Mouse (Mus musculus): ENCODE data around the gene Aif1. TPM values are rescaled to one million over a fixed set of nuclear protein-coding genes. Genes with fewer than 3 reads are reported as not detected.

Gene Aif1
- polyA plus RNA-seq, 1 experiment: 4.1 TPM

- WGBS: 68% methylated on average over 11 of the region's 11 CpGs
These were observed 3.2 kb downstream of the Aif1 start for GRCm38 (mm10) chr17:35172445-35173234.

GRCm38 (mm10) chr17:35168541-35169207 lies 7.2 kb downstream of the Aif1 start:
- no peak overlapping the region for H3K4me3 ChIP-seq (replicated peaks; ENCODE audit: insufficient read depth, low read depth, low read length)
- no peak overlapping the region for H3K27ac ChIP-seq (ENCODE audit: insufficient read depth, low read length)
- TF ChIP-seq CTCF (IDR thresholded peaks at IDR 0.05; ENCODE audit: borderline replicate concordance, insufficient read depth, low read depth, low read length) (no peak), POLR2A (IDR thresholded peaks at IDR 0.05; ENCODE audit: borderline replicate concordance, insufficient read depth, low read length) (no peak)
- H3K4me1 ChIP-seq (ENCODE audit: control insufficient read depth, insufficient read depth, low read length): no peaks in the 10 kb centered on the region
- DNase-seq: no peak
- WGBS: 11% methylated on average over 4 of the region's 4 CpGs
- H3K27me3 ChIP-seq (ENCODE audit: control insufficient read depth, insufficient read depth, low read length): no peaks in the 10 kb centered on the region

More at GRCm38 (mm10) chr17:35172445-35173234, 3.2 kb downstream of the Aif1 start:
- Histone ChIP-seq H3K27ac (ENCODE audit: insufficient read depth, low read length) (no peak overlapping the region), H3K4me1 (ENCODE audit: control insufficient read depth, insufficient read depth, low read length) (no peaks in the 10 kb centered on the region), H3K4me3 (replicated peaks; ENCODE audit: insufficient read depth, low read depth, low read length) (no peak overlapping the region), H3K27me3 (ENCODE audit: control insufficient read depth, insufficient read depth, low read length) (no peaks in the 10 kb centered on the region)
- DNase-seq: no peak
- no peak for TF ChIP-seq POLR2A (IDR thresholded peaks at IDR 0.05; ENCODE audit: borderline replicate concordance, insufficient read depth, low read length)
- no peak for TF ChIP-seq CTCF (IDR thresholded peaks at IDR 0.05; ENCODE audit: borderline replicate concordance, insufficient read depth, low read depth, low read length)

GRCm38 (mm10) chr17:35167794-35168193 lies 8.1 kb downstream of the Aif1 start:
- H3K4me3 ChIP-seq (replicated peaks; ENCODE audit: insufficient read depth, low read depth, low read length): no peak overlapping the region
- no peaks in the 10 kb centered on the region for H3K4me1 ChIP-seq (ENCODE audit: control insufficient read depth, insufficient read depth, low read length)
- no peak for DNase-seq
- no peak overlapping the region for H3K27ac ChIP-seq (ENCODE audit: insufficient read depth, low read length)
- WGBS: 80% methylated on average over 7 of the region's 7 CpGs
- no peaks in the 10 kb centered on the region for H3K27me3 ChIP-seq (ENCODE audit: control insufficient read depth, insufficient read depth, low read length)
- TF ChIP-seq POLR2A (IDR thresholded peaks at IDR 0.05; ENCODE audit: borderline replicate concordance, insufficient read depth, low read length) (no peak), CTCF (IDR thresholded peaks at IDR 0.05; ENCODE audit: borderline replicate concordance, insufficient read depth, low read depth, low read length) (no peak)

GRCm38 (mm10) chr17:35166352-35167035 lies 9.4 kb downstream of the Aif1 start:
- Histone ChIP-seq H3K4me1 (ENCODE audit: control insufficient read depth, insufficient read depth, low read length) (peaks cover 8% of the 10 kb centered on the region; the same call in 1 of the 2 replicates), H3K27ac (ENCODE audit: insufficient read depth, low read length) (no peak overlapping the region), H3K27me3 (ENCODE audit: control insufficient read depth, insufficient read depth, low read length) (no peaks in the 10 kb centered on the region), H3K4me3 (replicated peaks; ENCODE audit: insufficient read depth, low read depth, low read length) (no peak overlapping the region)
- WGBS: 57% methylated on average over 8 of the region's 8 CpGs
- no peak for TF ChIP-seq POLR2A (IDR thresholded peaks at IDR 0.05; ENCODE audit: borderline replicate concordance, insufficient read depth, low read length)
- peak; percentile 65 for TF ChIP-seq CTCF (IDR thresholded peaks at IDR 0.05; ENCODE audit: borderline replicate concordance, insufficient read depth, low read depth, low read length)
- peak; percentile 63 to 75 for DNase-seq

- Histone ChIP-seq H3K4me1 (ENCODE audit: control insufficient read depth, insufficient read depth, low read length) (peaks cover 13% of the 10 kb centered on the region; the same call in 1 of the 2 replicates), H3K27ac (ENCODE audit: insufficient read depth, low read length) (no peak overlapping the region), H3K4me3 (replicated peaks; ENCODE audit: insufficient read depth, low read depth, low read length) (peak overlapping the region; percentile 65), H3K27me3 (ENCODE audit: control insufficient read depth, insufficient read depth, low read length) (no peaks in the 10 kb centered on the region)
- no peak for DNase-seq
- no peak for TF ChIP-seq CTCF (IDR thresholded peaks at IDR 0.05; ENCODE audit: borderline replicate concordance, insufficient read depth, low read depth, low read length)
- TF ChIP-seq POLR2A (IDR thresholded peaks at IDR 0.05; ENCODE audit: borderline replicate concordance, insufficient read depth, low read length): no peak
- WGBS: 17% methylated on average over 12 of the region's 12 CpGs
These were observed 10.3 kb downstream of the Aif1 start for GRCm38 (mm10) chr17:35165451-35166155.

GRCm38 (mm10) chr17:35164568-35165450 lies 11.1 kb downstream of the Aif1 start, which contains the start of gene Prrc2a:
Gene Prrc2a (minus strand): TSS chr17:35164897.
- Histone ChIP-seq H3K27ac (ENCODE audit: insufficient read depth, low read length) (peak within 1 kb of the TSS; percentile 82), H3K4me1 (ENCODE audit: control insufficient read depth, insufficient read depth, low read length) (peaks cover 13% of the 10 kb centered on the region; the same call in 1 of the 2 replicates), H3K4me3 (replicated peaks; ENCODE audit: insufficient read depth, low read depth, low read length) (peak within 1 kb of the TSS; percentile 98), H3K27me3 (ENCODE audit: control insufficient read depth, insufficient read depth, low read length) (no peaks in the 10 kb centered on the region)
- under 1% methylated on average over 86 of the region's 89 CpGs for WGBS
- TF ChIP-seq POLR2A (IDR thresholded peaks at IDR 0.05; ENCODE audit: borderline replicate concordance, insufficient read depth, low read length) (peak; percentile 98), CTCF (IDR thresholded peaks at IDR 0.05; ENCODE audit: borderline replicate concordance, insufficient read depth, low read depth, low read length) (no peak)
- peak; percentile 99 for DNase-seq

Data from cerebellum, adult 2 months (tissue).